Mouse (Mus musculus) thymus, postnatal 25 days (tissue): ENCODE measurements around the gene 5730480H06Rik.

ENCODE experiments used
- DNase-seq: peaks from one replicate; pipeline ENCODE4 v3.0.0; 2022

The 5730480H06Rik gene

DNA sequence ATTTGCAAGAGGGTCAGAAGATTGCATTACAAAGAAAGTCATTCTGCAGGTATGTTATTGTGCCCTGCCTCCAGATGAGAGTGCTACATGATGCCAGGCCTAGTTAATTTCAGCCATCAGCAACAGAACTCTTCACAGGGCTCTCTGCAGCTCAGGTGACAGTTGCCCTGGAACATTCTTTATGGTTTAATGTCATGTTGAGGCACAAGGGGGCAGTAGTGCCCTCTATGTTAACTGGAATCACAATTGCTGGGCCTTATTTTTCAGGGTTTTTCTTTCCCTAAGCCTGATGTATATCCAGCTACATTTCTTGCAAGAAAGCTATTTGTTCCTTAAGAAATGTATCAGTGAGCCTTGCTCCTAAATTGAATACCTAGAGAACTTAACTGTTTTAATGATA lies 102.7 kb downstream of the 5730480H06Rik start:
- no peak for DNase-seq

DNA sequence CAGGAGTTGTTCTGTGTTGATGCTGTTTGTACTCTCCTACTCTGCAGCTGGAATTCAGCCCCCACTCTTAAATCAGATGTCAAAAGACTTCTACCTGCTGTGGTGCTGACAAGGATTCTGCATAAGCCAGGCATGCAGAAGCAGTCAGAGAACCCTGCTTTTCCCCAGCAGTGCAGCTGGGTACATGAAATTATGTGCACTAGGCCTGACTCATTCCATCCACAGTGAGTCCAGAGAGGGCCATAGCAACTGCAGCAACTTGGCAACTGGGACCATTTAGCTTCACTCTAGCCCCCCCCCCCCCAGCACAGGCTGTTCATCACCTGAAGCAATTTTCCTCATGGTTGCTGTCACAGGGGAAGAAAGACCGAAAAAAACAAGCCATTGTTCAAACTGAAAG lies 121.1 kb downstream of the 5730480H06Rik start:
- no peak for DNase-seq

GRCm38 (mm10) chr5:48460221-48460620 lies 132.5 kb downstream of the 5730480H06Rik start:
- no peak for DNase-seq
